Mouse (Mus musculus) lung, embryonic 14.5 days (tissue): ENCODE data around the gene Dkk3. TPM values are rescaled to one million over a fixed set of nuclear protein-coding genes. Genes with fewer than 3 reads are reported as not detected.
A peak's percentile ranks its signal among the peaks of the same experiment; 100 is the strongest.

ENCODE experiments used
- ATAC-seq: fragments of 200-750 bp; cut with Nextera tagmentation; 2 replicates; pipeline ENCODE4 v1.8.0; 2017; ENCODE audit warnings: mild to moderate bottlenecking, moderate TSS enrichment, moderate library complexity; ENCODE audit not compliant: insufficient read depth
- DNase-seq: peaks from one replicate; pipeline ENCODE4 v3.0.0-alpha.2; 2015
- H3K27ac ChIP-seq: fragments of 300-500 bp; sonication (generic); 2 replicates; pipeline ENCODE4 v1.5.1; 2014; ENCODE audit warnings: low read depth, mild to moderate bottlenecking, moderate library complexity
- H3K27me3 ChIP-seq: fragments of 300-500 bp; sonication (generic); 2 replicates; pipeline ENCODE4 v1.6.1; 2014; ENCODE audit warnings: low read length, control low read depth; ENCODE audit not compliant: insufficient read depth
- H3K36me3 ChIP-seq: fragments of 300-500 bp; sonication (generic); 2 replicates; pipeline ENCODE4 v1.6.1; 2014; ENCODE audit warnings: control low read depth; ENCODE audit not compliant: insufficient read depth
- H3K4me1 ChIP-seq: fragments of 300-500 bp; sonication (generic); 2 replicates; pipeline ENCODE4 v1.6.1; 2014; ENCODE audit warnings: antibody characterized with exemption, control low read depth; ENCODE audit not compliant: insufficient read depth
- H3K4me2 ChIP-seq: fragments of 300-500 bp; sonication (generic); 2 replicates; pipeline ENCODE4 v1.6.1; 2014; ENCODE audit warnings: mild to moderate bottlenecking
- H3K4me3 ChIP-seq: fragments of 300-500 bp; sonication (generic); 2 replicates; pipeline ENCODE4 v1.5.1; 2014; ENCODE audit warnings: low read depth, low read length
- H3K9ac ChIP-seq: fragments of 300-500 bp; sonication (generic); 2 replicates; pipeline ENCODE4 v1.6.1; 2014
- H3K9me3 ChIP-seq: fragments of 300-500 bp; sonication (generic); 2 replicates; pipeline ENCODE4 v1.6.1; 2016; ENCODE audit warnings: low read depth, low read length, control low read depth
- CTCF ChIP-seq: IDR thresholded peaks from 2 replicates; pipeline ENCODE4 v1.5.1; 2016; ENCODE audit warnings: antibody characterized with exemption, low read depth
- WGBS: fragments of 180-500 bp; shearing (Covaris S2); extraction: QIAGEN DNeasy Blood & Tissue Kit; methylation state at CpG from one replicate; pipeline ENCODE4 v1.1.7; 2014; 5-methylcytosine and 5-hydroxymethylcytosine counted together
- polyA plus RNA-seq: library from polyadenylated mRNA; unstranded; fragments of >200 nt; fragmentation: Nextera tagmentation; extraction: Ambion mirVana; gene quantifications from 2 replicates; pipeline ENCODE4 v1.2.1, GENCODE M21; 2014

Dkk3 gene
- polyA plus RNA-seq, 1 experiment from 2014 or later, result 25.1 TPM

- no peak overlapping the region for H3K27ac ChIP-seq
- no peaks in the 10 kb centered on the region for H3K36me3 ChIP-seq
- no peak overlapping the region for H3K4me2 ChIP-seq
- TF ChIP-seq CTCF, result no peak
- H3K4me3 ChIP-seq, result no peak overlapping the region
- ATAC-seq (no peak), DNase-seq (no peak)
- no peak overlapping the region for H3K9ac ChIP-seq
- H3K4me1 ChIP-seq, result no peaks in the 10 kb centered on the region
- no peaks in the 10 kb centered on the region for H3K27me3 ChIP-seq
- WGBS, result 77% methylated on average over 3 of the region's 3 CpGs
- no peaks in the 10 kb centered on the region for H3K9me3 ChIP-seq
Measured at GRCm38 (mm10) chr7:112142616-112143015, 16.2 kb downstream of the Dkk3 start.

- no peaks in the 10 kb centered on the region for H3K9me3 ChIP-seq
- H3K4me1 ChIP-seq, result no peaks in the 10 kb centered on the region
- no peak overlapping the region for H3K27ac ChIP-seq
- ATAC-seq (no peak), DNase-seq (no peak)
- no peak overlapping the region for H3K4me2 ChIP-seq
- no peak overlapping the region for H3K9ac ChIP-seq
- H3K4me3 ChIP-seq, result no peak overlapping the region
- H3K27me3 ChIP-seq, result no peaks in the 10 kb centered on the region
- 89% methylated on average over 2 of the region's 2 CpGs for WGBS
- H3K36me3 ChIP-seq, result no peaks in the 10 kb centered on the region
- no peak for TF ChIP-seq CTCF
Measured at GRCm38 (mm10) chr7:112140725-112141124, 18.1 kb downstream of the Dkk3 start.

- Histone ChIP-seq H3K4me3 (no peak overlapping the region), H3K4me1 (no peaks in the 10 kb centered on the region), H3K9ac (no peak overlapping the region), H3K27me3 (no peaks in the 10 kb centered on the region), H3K36me3 (no peaks in the 10 kb centered on the region), H3K27ac (no peak overlapping the region), H3K4me2 (no peak overlapping the region), H3K9me3 (no peaks in the 10 kb centered on the region)
- ATAC-seq, result no peak
- DNase-seq, result no peak
- 61% methylated on average over 11 of the region's 11 CpGs for WGBS
- no peak for TF ChIP-seq CTCF
Measured at GRCm38 (mm10) chr7:112138509-112139405, 20.1 kb downstream of the Dkk3 start.

- no peak overlapping the region for H3K4me3 ChIP-seq
- H3K9ac ChIP-seq, result no peak overlapping the region
- H3K36me3 ChIP-seq, result no peaks in the 10 kb centered on the region
- no peak overlapping the region for H3K27ac ChIP-seq
- no peak for ATAC-seq
- TF ChIP-seq CTCF, result no peak
- whole genome bisulfite sequencing, result 74% methylated on average over 7 of the region's 7 CpGs
- H3K4me2 ChIP-seq, result no peak overlapping the region
- no peaks in the 10 kb centered on the region for H3K4me1 ChIP-seq
- no peaks in the 10 kb centered on the region for H3K27me3 ChIP-seq
- H3K9me3 ChIP-seq, result no peaks in the 10 kb centered on the region
- DNase-seq, result no peak
Measured at GRCm38 (mm10) chr7:112138168-112138508, 20.7 kb downstream of the Dkk3 start.

GRCm38 (mm10) chr7:112136537-112136936 is 22.3 kb downstream of the Dkk3 start:
- whole genome bisulfite sequencing, result 76% methylated on average over 5 of the region's 5 CpGs

GRCm38 (mm10) chr7:112135161-112135560 is 23.7 kb downstream of the Dkk3 start:
- DNase-seq, result no peak
- 86% methylated on average over 4 of the region's 4 CpGs for WGBS
- H3K36me3 ChIP-seq, result no peaks in the 10 kb centered on the region
- no peak overlapping the region for H3K9ac ChIP-seq
- no peak overlapping the region for H3K27ac ChIP-seq
- no peaks in the 10 kb centered on the region for H3K4me1 ChIP-seq
- no peaks in the 10 kb centered on the region for H3K27me3 ChIP-seq
- H3K4me3 ChIP-seq, result no peak overlapping the region
- H3K9me3 ChIP-seq, result no peaks in the 10 kb centered on the region
- H3K4me2 ChIP-seq, result no peak overlapping the region
- no peak for TF ChIP-seq CTCF
- no peak for ATAC-seq

More at GRCm38 (mm10) chr7:112136537-112136936, 22.3 kb downstream of the Dkk3 start:
- Histone ChIP-seq H3K36me3 (no peaks in the 10 kb centered on the region), H3K4me3 (no peak overlapping the region), H3K4me2 (no peak overlapping the region), H3K27me3 (no peaks in the 10 kb centered on the region), H3K9me3 (no peaks in the 10 kb centered on the region), H3K4me1 (no peaks in the 10 kb centered on the region), H3K27ac (no peak overlapping the region), H3K9ac (no peak overlapping the region)
- ATAC-seq (no peak), DNase-seq (no peak)
- no peak for TF ChIP-seq CTCF

GRCm38 (mm10) chr7:112133277-112133676 is 25.6 kb downstream of the Dkk3 start:
- Histone ChIP-seq H3K36me3 (no peaks in the 10 kb centered on the region), H3K4me1 (no peaks in the 10 kb centered on the region), H3K4me2 (no peak overlapping the region), H3K27me3 (no peaks in the 10 kb centered on the region), H3K9me3 (no peaks in the 10 kb centered on the region), H3K9ac (no peak overlapping the region), H3K27ac (no peak overlapping the region), H3K4me3 (no peak overlapping the region)
- DNase-seq (no peak), ATAC-seq (no peak)
- peak; percentile 40 for TF ChIP-seq CTCF
- WGBS, result 92% methylated on average over 5 of the region's 5 CpGs
